ENCODE assay signal across 15 mouse cellular contexts in genomic region chr16:91586244-91586643, GRCm38 (mm10).
"Had no signal": no experiment of that assay in that cellular context is flagged by ENCODE, and none has a peak within 500 bp of the region (broad histone marks: within the 10 kb centered on the region; RNA-seq: fewer than 3 reads in every experiment).

No protein-coding gene starts in this region.

- H3K27ac ChIP-seq: neural tube, embryonic 15.5 days; stomach, embryonic 15.5 days; stomach, postnatal 0 days had no signal

- H3K27me3 ChIP-seq: neural tube, embryonic 15.5 days; stomach, embryonic 15.5 days had no signal

- H3K36me3 ChIP-seq: stomach, embryonic 15.5 days had no signal

- H3K4me3 ChIP-seq: neural tube, embryonic 15.5 days; stomach, embryonic 15.5 days had no signal

- H3K4me1 ChIP-seq: neural tube, embryonic 15.5 days; stomach, embryonic 15.5 days had no signal

- DNase-seq: retina, postnatal 1 day; right cerebral cortex, adult 18-20 months; right cerebral cortex, postnatal 14 days; right cerebral cortex, postnatal 25 days; right cerebral cortex, postnatal 4 days; spleen, adult 18-20 months; thymus, adult 18-20 months; thymus, adult 2 months; thymus, postnatal 14 days; thymus, postnatal 25 days; thymus, postnatal 36 days; thymus, postnatal 4 days had no signal
